Mouse (Mus musculus): ENCODE measurements around the gene Slc35f4.
"Not testable (repeated sequence)": the region's sequence is repeated elsewhere in the genome, so short reads cannot be mapped to it uniquely, and the experiment has no call there.

Gene Slc35f4

GRCm38 (mm10) chr14:49348164-49348896, 177.5 kb downstream of the Slc35f4 start:
- no peak for DNase-seq

DNA sequence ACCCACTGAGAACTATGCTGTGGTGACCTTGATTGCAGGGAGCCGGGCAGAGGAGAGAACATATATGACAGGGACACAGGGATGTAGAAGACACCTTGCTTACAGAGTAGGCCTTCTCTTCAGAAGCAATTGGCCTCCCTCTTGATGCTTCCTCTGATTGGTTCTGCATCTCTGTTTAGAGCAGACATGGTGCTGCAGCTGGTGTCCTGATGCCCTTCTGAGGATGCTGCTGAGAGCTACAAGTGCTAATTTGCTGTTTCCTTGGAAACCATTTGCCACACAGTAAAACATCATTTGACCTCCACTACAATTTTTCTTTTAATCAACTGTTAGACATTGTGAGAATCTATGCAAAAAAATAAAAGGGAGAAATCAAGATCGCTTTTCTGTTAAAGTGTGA, 180.0 kb downstream of the Slc35f4 start:
- no peak for DNase-seq

DNA sequence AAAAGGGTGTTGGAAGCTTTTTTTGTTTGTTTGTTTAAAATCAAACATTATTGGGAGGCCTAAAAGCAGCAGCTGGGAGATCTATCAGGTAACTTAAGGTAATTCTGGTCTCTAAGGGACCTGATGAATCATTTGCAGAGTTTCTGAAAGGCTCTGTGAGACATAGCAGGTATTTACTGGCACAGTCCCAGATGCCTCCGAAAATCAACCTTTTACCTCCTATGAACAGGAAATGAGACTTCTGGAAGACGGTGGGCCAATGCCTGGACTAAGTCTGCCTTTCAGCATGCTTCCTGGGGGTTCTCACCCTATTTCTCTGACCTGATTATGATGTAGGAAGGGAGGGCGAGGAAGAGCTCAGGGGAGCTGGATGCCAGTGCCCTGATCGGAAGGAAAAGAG, 188.8 kb downstream of the Slc35f4 start:
- DNase-seq: no peak

DNA sequence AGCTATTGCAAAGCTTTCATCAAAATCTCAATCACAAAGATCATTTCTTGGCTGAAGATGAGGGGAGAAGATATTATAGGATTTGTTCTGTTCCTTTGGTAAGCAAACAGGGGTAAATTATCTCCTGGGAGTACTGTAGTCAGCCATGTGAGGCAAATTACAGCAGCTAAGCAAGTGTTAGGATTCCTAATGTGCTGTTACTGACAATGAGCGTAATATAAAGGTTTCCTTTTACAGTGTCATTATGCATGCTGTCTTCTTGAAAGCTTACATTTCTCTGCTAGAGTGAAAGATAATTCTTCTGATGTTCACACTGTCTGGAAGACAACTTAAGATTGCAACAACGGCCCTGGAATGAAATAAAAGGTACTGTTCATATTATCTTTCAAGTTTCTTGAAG, 192.0 kb downstream of the Slc35f4 start:
- DNase-seq: no peak

DNA sequence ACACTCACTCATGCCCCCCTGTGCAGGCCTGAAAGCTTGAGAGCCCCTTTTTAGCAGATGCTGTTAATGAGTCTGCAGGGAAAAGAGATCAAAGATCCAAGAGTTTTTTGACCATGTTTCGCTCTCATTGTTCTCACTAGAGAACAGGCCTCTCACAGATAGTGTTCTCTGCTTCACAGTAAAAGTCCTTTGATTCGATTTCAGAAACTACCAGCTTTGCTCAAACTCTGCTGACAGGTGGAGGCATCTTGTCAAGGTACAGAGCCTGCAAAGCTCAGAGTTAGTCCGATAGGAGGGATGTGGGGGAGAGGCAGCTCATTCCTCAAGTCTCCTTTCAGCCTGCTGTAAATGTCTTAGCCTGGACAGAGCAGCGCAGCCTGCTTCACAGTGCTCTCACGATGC, 209.4 kb downstream of the Slc35f4 start:
- DNase-seq: no peak

GRCm38 (mm10) chr14:49313981-49314380, 211.9 kb downstream of the Slc35f4 start:
- DNase-seq: no peak

- no peak for DNase-seq
Observed at GRCm38 (mm10) chr14:49313376-49313775, 212.5 kb downstream of the Slc35f4 start.

- no peak for DNase-seq
Observed at GRCm38 (mm10) chr14:49311548-49311947, 214.3 kb downstream of the Slc35f4 start.

GRCm38 (mm10) chr14:49311091-49311492, 214.8 kb downstream of the Slc35f4 start:
- peak; percentile 38 for DNase-seq

DNA sequence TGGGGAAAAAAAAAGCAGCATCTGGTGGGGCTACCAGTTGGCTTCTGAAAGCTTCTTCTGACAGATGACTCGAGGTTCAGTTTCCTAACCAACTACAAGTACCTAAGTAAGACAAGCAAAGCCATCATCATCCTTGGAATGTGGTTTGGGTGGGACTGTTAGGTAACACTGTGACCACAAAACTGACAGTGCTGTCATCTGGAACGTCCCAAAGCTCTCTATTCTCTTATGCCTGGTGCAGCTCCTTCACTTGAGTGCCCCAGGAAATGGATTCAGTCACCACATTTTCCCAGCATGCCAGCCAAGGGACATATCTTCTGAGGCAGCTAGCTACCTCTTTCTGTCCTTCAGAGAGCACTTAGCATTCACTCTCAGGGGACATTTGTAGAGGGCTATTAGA, 216.2 kb downstream of the Slc35f4 start:
- DNase-seq: no peak

DNA sequence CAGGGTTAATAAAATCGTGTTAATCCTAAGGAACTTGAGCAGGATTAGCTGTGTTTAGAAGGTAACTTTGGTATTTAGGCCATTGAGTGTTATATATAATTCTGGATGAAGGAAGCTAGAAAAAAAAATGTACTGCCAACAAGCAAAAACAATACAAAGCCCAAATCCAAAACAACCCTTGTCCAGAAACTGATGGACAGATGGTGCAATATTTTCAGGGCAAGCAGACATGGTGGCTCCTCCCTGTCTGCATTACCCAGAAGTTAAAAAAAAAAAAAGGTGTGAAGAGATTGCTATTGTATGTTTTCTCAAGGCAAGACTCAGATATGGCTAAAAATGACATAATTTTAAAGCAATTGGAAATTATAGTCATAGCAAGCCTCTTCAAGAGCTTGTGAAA, 217.3 kb downstream of the Slc35f4 start:
- no peak for DNase-seq

DNA sequence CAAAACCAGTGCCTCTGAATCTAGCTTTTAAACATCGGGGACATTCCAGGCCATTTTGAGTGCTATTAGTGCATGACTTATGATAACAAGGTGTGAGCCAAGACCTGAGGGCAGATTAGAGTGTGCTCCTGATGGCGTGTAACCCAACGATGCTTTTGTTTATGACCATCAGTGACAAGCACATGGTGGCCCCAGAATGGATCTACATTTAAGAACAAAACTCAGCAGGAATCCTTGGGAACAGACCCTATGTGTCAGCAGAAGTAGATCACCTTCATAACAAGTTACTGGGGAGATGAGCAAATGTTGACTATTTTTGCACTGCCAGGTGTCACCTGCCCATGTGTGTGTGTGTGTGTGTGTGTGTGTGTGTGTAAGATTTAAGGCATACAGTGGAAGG, 218.0 kb downstream of the Slc35f4 start:
- no peak for DNase-seq

GRCm38 (mm10) chr14:49305534-49306409, 220.1 kb downstream of the Slc35f4 start:
- DNase-seq: no peak

GRCm38 (mm10) chr14:49302271-49302857, 223.5 kb downstream of the Slc35f4 start:
- no peak for DNase-seq

DNA sequence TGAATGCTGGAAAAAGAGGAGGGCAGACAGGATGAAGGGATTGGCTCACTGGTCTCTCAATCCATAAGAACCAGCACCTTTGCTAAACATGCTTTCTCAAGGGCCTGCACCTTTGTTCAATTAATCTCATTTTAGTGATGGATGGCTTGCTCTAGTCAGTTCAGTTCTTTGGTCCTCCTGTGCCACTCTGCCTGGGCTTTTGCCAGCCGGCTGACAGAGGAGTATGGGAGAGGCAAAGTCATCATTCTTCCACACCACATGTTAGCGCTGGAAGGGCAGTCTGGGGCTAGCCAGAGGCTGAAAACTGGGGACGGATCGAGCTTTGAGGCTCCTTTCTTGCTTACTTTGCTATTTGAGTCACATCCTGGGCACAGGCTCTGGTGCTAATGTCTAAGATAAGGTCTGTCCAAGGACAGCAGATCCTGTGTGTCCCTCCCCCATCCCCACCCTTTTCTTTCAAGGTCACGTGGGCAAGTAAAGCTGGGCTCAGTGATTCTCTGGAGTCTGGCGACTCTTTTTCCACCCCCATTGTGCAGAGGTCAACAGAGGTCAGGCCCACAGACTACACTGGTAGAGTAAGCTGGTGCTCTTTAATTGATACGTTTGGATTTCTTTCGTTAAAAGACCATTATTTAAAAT, 224.7 kb downstream of the Slc35f4 start:
- no peak for DNase-seq

DNA sequence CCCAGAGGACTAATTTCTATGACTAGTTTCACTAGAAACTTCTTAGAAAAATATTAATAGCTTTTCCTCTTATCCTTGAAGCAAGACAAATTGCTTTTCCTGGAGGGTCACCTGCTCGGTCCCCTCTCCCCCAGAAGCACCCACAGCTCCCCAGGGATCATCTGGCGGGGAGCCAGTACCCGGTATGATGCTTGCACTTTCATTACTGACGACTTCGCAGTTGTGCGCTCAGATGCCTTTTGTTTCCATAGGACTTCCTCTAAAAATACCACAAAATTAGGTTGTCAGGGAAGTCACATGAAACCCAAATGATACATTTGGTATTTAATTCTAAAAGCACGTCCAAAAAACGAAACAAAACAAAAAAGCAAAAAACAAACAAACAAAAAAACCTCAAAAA, 225.5 kb downstream of the Slc35f4 start:
- no peak for DNase-seq

DNA sequence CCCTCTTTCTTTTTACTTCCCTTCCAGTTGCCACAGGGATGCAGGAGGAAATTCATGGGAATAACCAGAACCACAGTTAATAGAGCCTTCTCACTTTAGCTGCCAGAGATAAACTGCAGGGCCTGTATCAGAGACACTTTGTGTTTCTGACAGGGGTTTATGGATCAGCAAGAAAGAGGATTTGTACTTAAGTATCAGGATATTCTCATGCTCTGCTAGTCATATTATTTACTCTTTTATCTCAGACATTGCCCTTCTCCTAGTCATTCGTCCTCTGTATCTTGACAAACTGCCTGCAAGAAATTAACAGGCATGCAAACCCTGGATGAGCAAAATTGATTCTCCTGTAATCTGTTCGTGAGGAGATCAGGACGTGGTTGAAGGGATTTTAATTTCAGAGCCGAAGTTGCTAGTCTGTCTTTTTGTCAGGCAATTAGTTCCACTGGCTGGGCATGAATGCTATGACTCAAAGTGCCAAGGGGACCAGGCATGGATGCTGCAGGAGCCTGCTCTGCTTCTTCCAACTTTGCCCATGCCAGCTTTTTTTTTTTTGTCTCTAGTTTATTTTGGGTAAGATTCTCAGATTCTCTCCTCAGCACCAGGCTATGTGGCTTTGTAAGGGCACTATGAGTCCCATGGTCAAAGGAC, 231.9 kb downstream of the Slc35f4 start:
- peak; percentile 75 for DNase-seq

- no peak for DNase-seq
Observed at GRCm38 (mm10) chr14:49290029-49290745, 235.7 kb downstream of the Slc35f4 start.

GRCm38 (mm10) chr14:49283784-49284655, 241.8 kb downstream of the Slc35f4 start:
- DNase-seq: no peak

GRCm38 (mm10) chr14:49278880-49279279, 247.0 kb downstream of the Slc35f4 start:
- DNase-seq: no peak

DNA sequence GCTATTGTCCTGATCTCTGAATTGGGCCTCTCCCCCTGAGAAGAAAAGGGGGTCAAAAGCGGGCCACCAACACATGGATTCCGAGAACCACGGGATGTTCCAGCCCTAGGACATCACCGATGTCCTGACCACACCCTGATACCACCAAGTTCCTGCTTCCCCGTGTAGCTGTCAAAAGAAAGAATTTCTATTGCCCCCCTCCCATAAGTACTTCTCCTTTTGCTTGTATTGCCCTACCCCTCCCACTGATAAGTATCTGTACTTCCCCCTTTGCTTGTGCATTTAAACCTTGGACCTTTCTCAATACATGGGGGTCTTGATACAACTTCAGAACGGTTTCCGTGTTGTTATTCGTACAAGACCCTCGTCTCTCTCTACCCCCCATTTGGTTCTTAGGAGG, 247.4 kb downstream of the Slc35f4 start:
- DNase-seq: not testable (repeated sequence)

Data from retina, postnatal 1 day (tissue).